ENCODE assay signal across 21 mouse cellular contexts in genomic region chr7:34157994-34158393, GRCm38 (mm10).
"Had no signal": no experiment of that assay in that cellular context is flagged by ENCODE, and none has a peak within 500 bp of the region (broad histone marks: within the 10 kb centered on the region; RNA-seq: fewer than 3 reads in every experiment).

No protein-coding gene starts in this region.

- H3K4me1 ChIP-seq: limb, embryonic 10.5 days; limb, embryonic 13.5 days; liver, embryonic 12.5 days; liver, embryonic 15.5 days; lung, embryonic 15.5 days; midbrain, embryonic 13.5 days; neural tube, embryonic 12.5 days; neural tube, embryonic 15.5 days had no signal

- ATAC-seq: liver, embryonic 12.5 days; midbrain, embryonic 13.5 days had no signal

- H3K27me3 ChIP-seq: limb, embryonic 13.5 days; liver, embryonic 12.5 days; liver, embryonic 15.5 days; lung, embryonic 15.5 days; midbrain, embryonic 13.5 days; neural tube, embryonic 12.5 days; neural tube, embryonic 15.5 days had no signal

- H3K4me2 ChIP-seq: limb, embryonic 13.5 days; liver, embryonic 12.5 days; liver, embryonic 15.5 days; lung, embryonic 15.5 days; midbrain, embryonic 13.5 days; neural tube, embryonic 12.5 days; neural tube, embryonic 15.5 days had no signal

- H3K9ac ChIP-seq: limb, embryonic 13.5 days; liver, embryonic 12.5 days; liver, embryonic 15.5 days; lung, embryonic 15.5 days; midbrain, embryonic 13.5 days; neural tube, embryonic 12.5 days; neural tube, embryonic 15.5 days had no signal

- DNase-seq: kidney, adult 2 months; kidney, postnatal 25 days; layer of hippocampus, adult 9-11 months; liver; lung, adult 18-20 months; lung, postnatal 14 days; right cerebral cortex, adult 18-20 months; right cerebral cortex, postnatal 25 days; spleen, adult 18-20 months; thymus, postnatal 4 days had no signal

- H3K4me3 ChIP-seq: layer of hippocampus, adult 2 months; limb, embryonic 10.5 days; limb, embryonic 13.5 days; liver, embryonic 12.5 days; liver, embryonic 15.5 days; lung, embryonic 15.5 days; midbrain, embryonic 13.5 days; neural tube, embryonic 12.5 days; neural tube, embryonic 15.5 days had no signal

- H3K9me3 ChIP-seq: limb, embryonic 10.5 days; limb, embryonic 13.5 days; liver, embryonic 12.5 days; liver, embryonic 15.5 days; lung, embryonic 15.5 days; midbrain, embryonic 13.5 days; neural tube, embryonic 12.5 days; neural tube, embryonic 15.5 days had no signal

- H3K27ac ChIP-seq: kidney, postnatal 0 days; layer of hippocampus, adult 2 months; limb, embryonic 10.5 days; limb, embryonic 13.5 days; liver, embryonic 12.5 days; liver, embryonic 15.5 days; lung, embryonic 15.5 days; macrophage; midbrain, embryonic 13.5 days; neural tube, embryonic 12.5 days; neural tube, embryonic 15.5 days had no signal
